Comparison of ENCODE assay signal across 26 mouse cellular contexts in the genomic region with DNA sequence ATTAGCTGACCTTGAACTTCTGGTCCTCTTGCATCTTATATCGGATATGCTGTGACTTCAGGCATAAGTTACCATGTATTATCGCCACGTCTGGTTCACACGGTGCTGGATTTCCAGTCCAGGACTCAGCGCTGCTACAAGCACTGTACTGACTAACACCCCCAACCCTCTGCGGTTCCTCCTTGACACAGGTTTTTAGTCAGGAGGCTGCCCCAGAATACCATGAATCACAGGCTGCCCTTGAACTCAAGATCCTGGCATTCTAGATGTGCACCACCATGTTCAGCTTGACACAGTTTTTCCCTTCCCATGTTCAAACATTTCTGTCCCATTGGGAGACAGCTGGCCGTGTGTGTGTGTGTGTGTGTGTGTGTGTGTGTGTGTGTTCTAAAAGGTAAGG. TPM values are rescaled to one million over a fixed set of nuclear protein-coding genes. Genes with fewer than 3 reads are reported as not detected.
DNase-seq lines count a peak whose midpoint lies in the region; ATAC-seq and TF ChIP-seq lines count a peak whose summit lies in the region.
"Had no signal": no experiment of that assay in that cellular context is flagged by ENCODE, and none has a peak within 500 bp of the region (broad histone marks: within the 10 kb centered on the region; RNA-seq: fewer than 3 reads in every experiment).

No protein-coding gene starts in this region.

- peaks cover 2% of the 10 kb centered on the region for H3K36me3 ChIP-seq in heart, embryonic 13.5 days
- no peaks in the 10 kb centered on the region for H3K36me3 ChIP-seq in heart, adult 2 months (ENCODE audit: control insufficient read depth, insufficient read depth, low read length)
- H3K36me3 ChIP-seq in kidney, adult 2 months (ENCODE audit: control insufficient read depth, insufficient read depth, low read length), result no peaks in the 10 kb centered on the region
- H3K36me3 ChIP-seq in E14TG2a.4 (ENCODE audit: insufficient read depth, low read length), result peaks cover 31% of the 10 kb centered on the region
- peaks cover 6% of the 10 kb centered on the region for H3K36me3 ChIP-seq in midbrain, embryonic 13.5 days
- H3K36me3 ChIP-seq: embryonic facial prominence, embryonic 15.5 days; liver, embryonic 15.5 days; neural tube, embryonic 15.5 days had no signal

- no peak overlapping the region for H3K9ac ChIP-seq in heart, embryonic 13.5 days
- no peak overlapping the region for H3K9ac ChIP-seq in heart, adult 2 months (ENCODE audit: low read depth, low read length)
- no peak overlapping the region for H3K9ac ChIP-seq in midbrain, embryonic 13.5 days (replicated peaks)
- H3K9ac ChIP-seq: embryonic facial prominence, embryonic 15.5 days; hindbrain, embryonic 12.5 days; limb, embryonic 15.5 days; liver, embryonic 15.5 days; neural tube, embryonic 15.5 days had no signal

- no peak for ATAC-seq in heart, embryonic 13.5 days (ENCODE audit: extremely low read depth, insufficient number of reproducible peaks, low FRiP score, low TSS enrichment)
- ATAC-seq in midbrain, embryonic 13.5 days, result no peak
- ATAC-seq: forebrain, embryonic 16.5 days had no signal

- H3K4me3 ChIP-seq in heart, embryonic 13.5 days, result no peak overlapping the region
- H3K4me3 ChIP-seq in heart, adult 2 months, result no peak overlapping the region
- H3K4me3 ChIP-seq in kidney, adult 2 months (ENCODE audit: insufficient read depth, low read depth, low read length), result no peak overlapping the region
- H3K4me3 ChIP-seq in E14TG2a.4 (replicated peaks; ENCODE audit: low read length), result peak overlapping the region; percentile 70
- no peak overlapping the region for H3K4me3 ChIP-seq in midbrain, embryonic 13.5 days (replicated peaks)
- H3K4me3 ChIP-seq: embryonic facial prominence, embryonic 15.5 days; hindbrain, embryonic 12.5 days; left cerebral cortex, adult 2 months; limb, embryonic 15.5 days; liver, embryonic 15.5 days; midbrain, embryonic 10.5 days; neural tube, embryonic 15.5 days had no signal

- peak; percentile 28 for DNase-seq in adrenal gland, postnatal 14 days
- no peak for DNase-seq in adrenal gland, adult 8-10 months
- DNase-seq in heart, adult 2 months, result no peak
- no peak for DNase-seq in kidney, adult 2 months
- no peak for DNase-seq in kidney, adult 18-20 months
- DNase-seq: adrenal gland, postnatal 25 days; cerebellum, adult 11 months; cerebellum, adult 9-11 months; gastrocnemius, postnatal 10 days; left cerebral cortex, postnatal 4 days; right cerebral cortex, adult 18-20 months; right cerebral cortex, postnatal 4 days; thymus, postnatal 14 days had no signal

- H3K4me1 ChIP-seq in heart, embryonic 13.5 days, result peaks cover 53% of the 10 kb centered on the region
- peaks cover 25% of the 10 kb centered on the region for H3K4me1 ChIP-seq in heart, adult 2 months (ENCODE audit: control insufficient read depth, insufficient read depth, low read length)
- H3K4me1 ChIP-seq in kidney, adult 2 months (ENCODE audit: control insufficient read depth, insufficient read depth, low read length), result peaks cover 25% of the 10 kb centered on the region
- H3K4me1 ChIP-seq in E14TG2a.4 (replicated peaks; ENCODE audit: low read depth, low read length), result peaks cover 96% of the 10 kb centered on the region
- H3K4me1 ChIP-seq in midbrain, embryonic 13.5 days (replicated peaks), result 0 out of 2 replicates have a peak, but pooled peaks cover 7% of the 10 kb centered on the region

- intact Hi-C loops in heart, adult 2 months (cut with DNase I), result no loop called here

- H3K79me2 ChIP-seq in heart, adult 2 months (replicated peaks; ENCODE audit: control insufficient read depth, insufficient read depth, low read length), result peaks cover 2% of the 10 kb centered on the region; the same call in 1 of the 2 replicates

- no peak for TF ChIP-seq POLR2A in heart, adult 2 months (IDR thresholded peaks at IDR 0.05; ENCODE audit: insufficient read depth, low read depth, low read length)
- no peak for TF ChIP-seq POLR2A in kidney, adult 2 months (IDR thresholded peaks at IDR 0.05; ENCODE audit: low read depth, low read length)

- H3K9me3 ChIP-seq in heart, embryonic 13.5 days, result no peaks in the 10 kb centered on the region
- no peaks in the 10 kb centered on the region for H3K9me3 ChIP-seq in E14TG2a.4 (ENCODE audit: low read length)
- no peaks in the 10 kb centered on the region for H3K9me3 ChIP-seq in midbrain, embryonic 13.5 days
- H3K9me3 ChIP-seq: embryonic facial prominence, embryonic 15.5 days; G1E; hindbrain, embryonic 12.5 days; limb, embryonic 15.5 days; liver, embryonic 15.5 days; midbrain, embryonic 10.5 days; neural tube, embryonic 15.5 days had no signal

- H3K4me2 ChIP-seq in heart, embryonic 13.5 days, result peak overlapping the region; percentile 47
- H3K4me2 ChIP-seq in midbrain, embryonic 13.5 days (replicated peaks), result no peak overlapping the region
- H3K4me2 ChIP-seq: embryonic facial prominence, embryonic 15.5 days; hindbrain, embryonic 12.5 days; limb, embryonic 15.5 days; liver, embryonic 15.5 days; neural tube, embryonic 15.5 days had no signal

- no peaks in the 10 kb centered on the region for H3K27me3 ChIP-seq in heart, embryonic 13.5 days (replicated peaks)
- no peaks in the 10 kb centered on the region for H3K27me3 ChIP-seq in heart, adult 2 months (ENCODE audit: control insufficient read depth, insufficient read depth, low read length)
- no peaks in the 10 kb centered on the region for H3K27me3 ChIP-seq in kidney, adult 2 months (replicated peaks; ENCODE audit: control insufficient read depth, insufficient read depth, low read length)
- no peaks in the 10 kb centered on the region for H3K27me3 ChIP-seq in E14TG2a.4 (ENCODE audit: insufficient read depth, low read length)
- H3K27me3 ChIP-seq in midbrain, embryonic 13.5 days, result no peaks in the 10 kb centered on the region
- H3K27me3 ChIP-seq: embryonic facial prominence, embryonic 15.5 days; hindbrain, embryonic 12.5 days; limb, embryonic 15.5 days; liver, embryonic 15.5 days; neural tube, embryonic 15.5 days; Patski had no signal

- TF ChIP-seq EP300 in heart, adult 2 months (IDR thresholded peaks at IDR 0.05; ENCODE audit: insufficient read depth, low read depth, low read length), result no peak

- H3K27ac ChIP-seq in heart, embryonic 13.5 days (replicated peaks), result peak overlapping the region; percentile 68
- no peak overlapping the region for H3K27ac ChIP-seq in heart, adult 2 months
- H3K27ac ChIP-seq in kidney, adult 2 months (ENCODE audit: insufficient read depth, low read depth, low read length), result peak overlapping the region; percentile 12
- H3K27ac ChIP-seq in midbrain, embryonic 13.5 days, result no peak overlapping the region
- H3K27ac ChIP-seq: embryonic facial prominence, embryonic 15.5 days; left cerebral cortex, adult 2 months; limb, embryonic 15.5 days; midbrain, embryonic 10.5 days; neural tube, embryonic 15.5 days had no signal

- TF ChIP-seq CTCF in heart, adult 2 months (IDR thresholded peaks at IDR 0.05), result no peak
- TF ChIP-seq CTCF in kidney, adult 2 months (conservative IDR thresholded peaks at IDR 0.05; ENCODE audit: insufficient read depth, insufficient read length, low read depth, low read length), result no peak
- no peak for TF ChIP-seq CTCF in E14TG2a.4 (conservative IDR thresholded peaks at IDR 0.05; ENCODE audit: low read length)

- 72% methylated on average over 7 of the region's 7 CpGs for WGBS in heart, embryonic 13.5 days
- WGBS in heart, adult 2 months, result 85% methylated on average over 7 of the region's 7 CpGs
- WGBS in kidney, adult 2 months, result 83% methylated on average over 7 of the region's 7 CpGs
- WGBS in midbrain, embryonic 13.5 days, result 92% methylated on average over 7 of the region's 7 CpGs

RNA-seq across cellular contexts. Expression of a gene that starts 10.5 kb away (rescaled TPM):
- total RNA-seq in adrenal gland, postnatal 14 days (2021), result 7.0 and 7.2 TPM in 2 replicates
- 1 to 10 TPM; 6.1 to 6.9 (median 6.4) TPM for total RNA-seq in adrenal gland, adult 8-10 months (2022)
- polyA plus RNA-seq in heart, embryonic 13.5 days (2015; fragmentation: Nextera tagmentation; extraction: Ambion mirVana), result 2.5 and 2.8 TPM in 2 replicates
- 1 to 10 TPM; 5.2 to 7.4 TPM for total RNA-seq in heart, adult 2 months (2021)
- polyA plus RNA-seq in heart, adult 2 months (2012; rRNA removed), result 2.9 and 4.5 TPM in 2 replicates
- polyA plus RNA-seq in kidney, adult 2 months (2012; rRNA removed), result 3.8 TPM in 2 replicates
- 4.2 TPM in 2 replicates for polyA plus RNA-seq in midbrain, embryonic 13.5 days (2015; fragmentation: Nextera tagmentation; extraction: Ambion mirVana)

RNA-seq across cellular contexts. Expression of a gene that starts 34.7 kb away (rescaled TPM):
- 19.7 and 21.9 TPM in 2 replicates for total RNA-seq in adrenal gland, postnatal 14 days (2021)
- total RNA-seq in adrenal gland, adult 8-10 months (2022), result 10 to 100 TPM in 1 of 4 experiments, 1 to 10 TPM in 1, not detected in 2; 9.1 to 17.3 TPM
- polyA plus RNA-seq in heart, embryonic 13.5 days (2015; fragmentation: Nextera tagmentation; extraction: Ambion mirVana), result 12.0 and 14.9 TPM in 2 replicates
- 10 to 100 TPM in 1 of 2 experiments, 1 to 10 TPM in 1; 7.9 to 18.6 TPM for total RNA-seq in heart, adult 2 months (2021)
- 77.3 and 95.5 TPM in 2 replicates for polyA plus RNA-seq in heart, adult 2 months (2012; rRNA removed)
- 74.5 and 91.3 TPM in 2 replicates for polyA plus RNA-seq in kidney, adult 2 months (2012; rRNA removed)
- 29.1 and 30.9 TPM in 2 replicates for polyA plus RNA-seq in midbrain, embryonic 13.5 days (2015; fragmentation: Nextera tagmentation; extraction: Ambion mirVana)

RNA-seq across cellular contexts. Expression of a gene that starts 51.7 kb away (rescaled TPM):
- total RNA-seq in adrenal gland, postnatal 14 days (2021), result 94.0 and 99.4 TPM in 2 replicates
- total RNA-seq in adrenal gland, adult 8-10 months (2022), result 10 to 100 TPM; 53.1 to 61.9 (median 54.2) TPM
- polyA plus RNA-seq in heart, embryonic 13.5 days (2015; fragmentation: Nextera tagmentation; extraction: Ambion mirVana), result 76.4 and 88.7 TPM in 2 replicates
- total RNA-seq in heart, adult 2 months (2021), result 100 to 1,000 TPM; 112 to 121 TPM
- polyA plus RNA-seq in heart, adult 2 months (2012; rRNA removed), result 27.4 and 34.1 TPM in 2 replicates
- 13.3 and 19.6 TPM in 2 replicates for polyA plus RNA-seq in kidney, adult 2 months (2012; rRNA removed)
- 68.4 and 70.7 TPM in 2 replicates for polyA plus RNA-seq in midbrain, embryonic 13.5 days (2015; fragmentation: Nextera tagmentation; extraction: Ambion mirVana)

Comparison
In these comparisons a context has a peak if more than half of its experiments do, and no peak if none do; other contexts are left out.
1. H3K27ac ChIP-seq: peak in heart, embryonic 13.5 days (single experiment) and kidney, adult 2 months (single experiment); none in heart, adult 2 months (single experiment) and midbrain, embryonic 13.5 days (single experiment).